Mouse (Mus musculus) embryonic facial prominence, embryonic 11.5 days (tissue): Measurements from ENCODE around the gene Pih1d1. TPM values are rescaled to one million over a fixed set of nuclear protein-coding genes. Genes with fewer than 3 reads are reported as not detected.
"Not testable (repeated sequence)": the region's sequence is repeated elsewhere in the genome, so short reads cannot be mapped to it uniquely, and the experiment has no call there.

Source experiments
- ATAC-seq: fragments of 200-750 bp; cut with Nextera tagmentation; replicated peaks from 2 replicates; pipeline ENCODE4 v1.8.0; 2017; ENCODE audit warnings: low read depth; ENCODE audit not compliant: insufficient number of reproducible peaks, low FRiP score, low TSS enrichment
- DNase-seq: peaks from one replicate; pipeline ENCODE4 v3.0.0-alpha.2; 2015; ENCODE audit warnings: low spot score
- H3K27ac ChIP-seq: fragments of 300-500 bp; sonication (generic); replicated peaks from 2 replicates; pipeline ENCODE4 v1.5.1; 2014; ENCODE audit warnings: mild to moderate bottlenecking, low read depth, low read length, control low read depth
- H3K27me3 ChIP-seq: fragments of 300-500 bp; sonication (generic); 2 replicates; pipeline ENCODE4 v1.6.1; 2014; ENCODE audit warnings: mild to moderate bottlenecking, low read length, moderate library complexity, mixed read lengths; ENCODE audit not compliant: control insufficient read depth, insufficient read depth
- H3K36me3 ChIP-seq: fragments of 300-500 bp; sonication (generic); replicated peaks from 2 replicates; pipeline ENCODE4 v1.6.1; 2014; ENCODE audit warnings: low read depth, mild to moderate bottlenecking, low read length, moderate library complexity, mixed read lengths; ENCODE audit not compliant: control insufficient read depth, insufficient read depth
- H3K4me1 ChIP-seq: fragments of 300-500 bp; sonication (generic); 2 replicates; pipeline ENCODE4 v1.6.1; 2014; ENCODE audit warnings: low read length, mixed read lengths; ENCODE audit not compliant: control insufficient read depth, insufficient read depth
- H3K4me2 ChIP-seq: fragments of 300-500 bp; sonication (generic); 2 replicates; pipeline ENCODE4 v1.6.1; 2014; ENCODE audit warnings: low read depth, mild to moderate bottlenecking, control low read depth, low read length, moderate library complexity
- H3K4me3 ChIP-seq: fragments of 300-500 bp; sonication (generic); 2 replicates; pipeline ENCODE4 v1.5.1; 2014; ENCODE audit warnings: low read depth, low read length, control low read depth
- H3K9ac ChIP-seq: fragments of 300-500 bp; sonication (generic); replicated peaks from 2 replicates; pipeline ENCODE4 v1.6.1; 2014; ENCODE audit warnings: mild to moderate bottlenecking, control low read depth, low read length
- H3K9me3 ChIP-seq: fragments of 300-500 bp; sonication (generic); replicated peaks from 2 replicates; pipeline ENCODE4 v1.6.1; 2016; ENCODE audit warnings: mild to moderate bottlenecking, low read length, inconsistent platforms, mixed read lengths; ENCODE audit not compliant: control insufficient read depth
- WGBS: fragments of 180-500 bp; shearing (Covaris S2); extraction: QIAGEN DNeasy Blood & Tissue Kit; methylation state at CpG from one replicate; pipeline ENCODE4 v1.1.7; 2014; 5-methylcytosine and 5-hydroxymethylcytosine counted together
- polyA plus RNA-seq: library from polyadenylated mRNA; unstranded; fragments of >200 nt; fragmentation: Nextera tagmentation; extraction: Ambion mirVana; gene quantifications from 2 replicates; pipeline ENCODE4 v1.2.1, GENCODE M21; 2014

The Pih1d1 gene
- polyA plus RNA-seq, 1 experiment from 2014 or later = 102 TPM

GRCm38 (mm10) chr7:45167761-45168445 lies 13.8 kb downstream of the Pih1d1 start:
- Histone ChIP-seq H3K4me1 (no peaks in the 10 kb centered on the region; the same call in 1 of the 2 replicates), H3K4me3 (no peak overlapping the region), H3K27me3 (peaks cover 71% of the 10 kb centered on the region), H3K36me3 (no peaks in the 10 kb centered on the region), H3K9me3 (peaks cover 15% of the 10 kb centered on the region), H3K27ac (no peak overlapping the region), H3K9ac (no peak overlapping the region), H3K4me2 (no peak overlapping the region)
- no peak for ATAC-seq
- no peak for DNase-seq
- WGBS = 2% methylated on average over 19 of the region's 19 CpGs

GRCm38 (mm10) chr7:45168656-45169055 lies 14.6 kb downstream of the Pih1d1 start:
- Histone ChIP-seq H3K27me3 (peaks cover 65% of the 10 kb centered on the region), H3K4me1 (no peaks in the 10 kb centered on the region; the same call in 1 of the 2 replicates), H3K9ac (no peak overlapping the region), H3K27ac (no peak overlapping the region), H3K4me2 (no peak overlapping the region), H3K9me3 (peaks cover 15% of the 10 kb centered on the region), H3K4me3 (no peak overlapping the region), H3K36me3 (no peaks in the 10 kb centered on the region)
- DNase-seq (no peak), ATAC-seq (no peak)
- WGBS = 4% methylated on average over 24 of the region's 24 CpGs

GRCm38 (mm10) chr7:45169495-45169894 lies 15.4 kb downstream of the Pih1d1 start:
- H3K27ac ChIP-seq = no peak overlapping the region

GRCm38 (mm10) chr7:45172974-45173373 lies 18.9 kb downstream of the Pih1d1 start:
- Histone ChIP-seq H3K4me1 (no peaks in the 10 kb centered on the region; the same call in 1 of the 2 replicates), H3K9me3 (peaks cover 15% of the 10 kb centered on the region), H3K4me3 (no peak overlapping the region), H3K9ac (no peak overlapping the region), H3K4me2 (no peak overlapping the region), H3K27ac (no peak overlapping the region), H3K27me3 (peaks cover 63% of the 10 kb centered on the region), H3K36me3 (no peaks in the 10 kb centered on the region)
- ATAC-seq (no peak), DNase-seq (no peak)
- 60% methylated on average over 7 of the region's 7 CpGs for WGBS

More at GRCm38 (mm10) chr7:45169495-45169894, 15.4 kb downstream of the Pih1d1 start:
- Histone ChIP-seq H3K27me3 (peaks cover 61% of the 10 kb centered on the region), H3K4me1 (no peaks in the 10 kb centered on the region), H3K36me3 (no peaks in the 10 kb centered on the region), H3K4me3 (no peak overlapping the region), H3K9me3 (peaks cover 15% of the 10 kb centered on the region), H3K4me2 (no peak overlapping the region), H3K9ac (no peak overlapping the region)
- 91% methylated on average over 3 of the region's 3 CpGs for WGBS
- no peak for DNase-seq
- ATAC-seq = no peak

- H3K4me1 ChIP-seq, DNase-seq, H3K4me3 ChIP-seq, H3K36me3 ChIP-seq, H3K27ac ChIP-seq, ATAC-seq, H3K4me2 ChIP-seq, H3K9ac ChIP-seq: not testable (repeated sequence)
- peaks cover 63% of the 10 kb centered on the region for H3K27me3 ChIP-seq
- 53% methylated on average over 1 of the region's 1 CpGs for WGBS
- H3K9me3 ChIP-seq = peaks cover 15% of the 10 kb centered on the region
These were observed 19.7 kb downstream of the Pih1d1 start for GRCm38 (mm10) chr7:45173772-45174171.

- ATAC-seq = no peak; the same call in 1 of the 2 replicates
- Histone ChIP-seq H3K9me3 (peaks cover 6% of the 10 kb centered on the region), H3K4me1 (no peaks in the 10 kb centered on the region; the same call in 1 of the 2 replicates), H3K4me3 (no peak overlapping the region), H3K36me3 (no peaks in the 10 kb centered on the region), H3K4me2 (peak overlapping the region; percentile 23; the same call in 1 of the 2 replicates), H3K9ac (0 out of 2 replicates have a peak overlapping the region, but pooled peaks have one; percentile 9), H3K27ac (no peak overlapping the region), H3K27me3 (peaks cover 64% of the 10 kb centered on the region)
- DNase-seq = no peak
- 4% methylated on average over 29 of the region's 29 CpGs for WGBS
These were observed 20.6 kb downstream of the Pih1d1 start for GRCm38 (mm10) chr7:45174567-45175280.

- H3K36me3 ChIP-seq = no peaks in the 10 kb centered on the region
- 5% methylated on average over 13 of the region's 13 CpGs for WGBS
- no peak overlapping the region for H3K9ac ChIP-seq
- no peak overlapping the region for H3K4me2 ChIP-seq
- H3K4me1 ChIP-seq = no peaks in the 10 kb centered on the region; the same call in 1 of the 2 replicates
- no peak for ATAC-seq
- H3K9me3 ChIP-seq = no peaks in the 10 kb centered on the region; the same call in 1 of the 2 replicates
- no peak overlapping the region for H3K4me3 ChIP-seq
- H3K27me3 ChIP-seq = peaks cover 68% of the 10 kb centered on the region
- H3K27ac ChIP-seq = no peak overlapping the region
- no peak for DNase-seq
These were observed 21.3 kb downstream of the Pih1d1 start for GRCm38 (mm10) chr7:45175398-45175797.

GRCm38 (mm10) chr7:45175929-45176328 lies 21.8 kb downstream of the Pih1d1 start:
- under 1% methylated on average over 23 of the region's 23 CpGs for WGBS
- H3K27ac ChIP-seq = no peak overlapping the region

More at GRCm38 (mm10) chr7:45175929-45176328, 21.8 kb downstream of the Pih1d1 start:
- Histone ChIP-seq H3K4me2 (0 out of 2 replicates have a peak overlapping the region, but pooled peaks have one; percentile 1), H3K36me3 (no peaks in the 10 kb centered on the region), H3K4me1 (no peaks in the 10 kb centered on the region; the same call in 1 of the 2 replicates), H3K9ac (no peak overlapping the region), H3K9me3 (no peaks in the 10 kb centered on the region), H3K27me3 (peaks cover 73% of the 10 kb centered on the region), H3K4me3 (no peak overlapping the region)
- peak; percentile 26; the same call in 1 of the 2 replicates for ATAC-seq
- no peak for DNase-seq
